Mouse (Mus musculus) testis, adult 2 months (tissue): ENCODE measurements at regions not wholly inside any gene's neighbourhood (a gene's known extent, or its start where the extent isn't known, plus 50 kb on each side); places are given as distances from the start of the nearest gene placed in this dataset.
A peak's percentile ranks its signal among the peaks of the same experiment; 100 is the strongest.

Source experiments
- H3K27ac ChIP-seq: fragments of 200-500 bp; 2 replicates; pipeline ENCODE4 v1.5.1; 2012; ENCODE audit warnings: low read depth, low read length; ENCODE audit not compliant: control insufficient read depth, insufficient read depth
- H3K27me3 ChIP-seq: fragments of 200-500 bp; 2 replicates; pipeline ENCODE4 v1.6.1; 2012; ENCODE audit warnings: mild to moderate bottlenecking, low read length, moderate library complexity; ENCODE audit not compliant: control insufficient read depth, insufficient read depth
- H3K36me3 ChIP-seq: fragments of 200-500 bp; 2 replicates; pipeline ENCODE4 v1.6.1; 2012; ENCODE audit warnings: mild to moderate bottlenecking, low read length; ENCODE audit not compliant: control insufficient read depth, insufficient read depth
- H3K4me1 ChIP-seq: fragments of 200-500 bp; 2 replicates; pipeline ENCODE4 v1.6.1; 2012; ENCODE audit warnings: low read length; ENCODE audit not compliant: control insufficient read depth, insufficient read depth
- H3K4me3 ChIP-seq: fragments of 200-500 bp; 2 replicates; pipeline ENCODE4 v1.5.1; 2012; ENCODE audit warnings: low read depth, mild to moderate bottlenecking, low read length, moderate library complexity, mixed read lengths; ENCODE audit not compliant: control insufficient read depth
- CTCF ChIP-seq: fragments of 200-500 bp; IDR thresholded peaks from 2 replicates; pipeline ENCODE4 v1.5.1; 2012; ENCODE audit warnings: low read depth, mild to moderate bottlenecking, inconsistent platforms, low read length, moderate library complexity; ENCODE audit not compliant: control insufficient read depth, insufficient read depth, insufficient replicate concordance
- POLR2A ChIP-seq: fragments of 200-500 bp; IDR thresholded peaks from 2 replicates; pipeline ENCODE4 v1.6.1; 2012; ENCODE audit warnings: low read depth, mild to moderate bottlenecking, inconsistent platforms, low read length, moderate library complexity; ENCODE audit not compliant: control insufficient read depth

DNA sequence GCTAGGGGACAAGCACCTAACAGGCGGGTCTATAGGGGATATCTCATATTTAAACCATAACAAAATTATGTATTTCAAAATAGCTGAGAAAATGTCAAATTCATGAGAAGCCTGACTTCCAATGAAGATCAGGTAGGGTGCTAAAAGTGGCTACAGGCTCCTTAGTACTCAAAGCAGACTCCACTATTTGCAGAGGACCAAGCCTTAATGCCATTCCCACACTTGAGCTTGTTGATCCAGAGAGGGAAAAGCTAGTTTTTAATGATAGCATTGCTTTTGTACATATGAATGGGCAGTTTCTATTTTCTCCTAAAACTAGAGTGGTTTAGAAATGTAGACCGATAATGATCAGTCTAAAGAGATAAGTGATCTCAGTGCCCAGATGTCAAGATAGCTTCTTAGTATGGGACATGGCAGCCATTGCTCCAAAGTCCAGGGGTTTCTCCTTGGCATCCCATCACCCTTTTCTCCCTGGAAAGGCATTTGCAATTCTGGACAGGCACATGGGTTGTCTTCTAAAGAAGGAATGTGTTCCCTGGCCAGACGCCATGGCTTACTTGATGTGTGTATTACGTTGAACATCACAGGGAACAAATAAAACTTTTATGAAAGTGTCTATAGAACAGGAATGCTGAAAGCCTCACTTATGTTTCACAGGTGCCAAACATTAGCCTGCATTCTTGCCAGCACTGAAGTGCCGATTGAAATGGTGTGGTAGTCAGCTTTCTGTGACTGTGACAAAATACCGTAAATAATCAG, 106.9 kb upstream of the Foxa2 start:
- no peaks in the 10 kb centered on the region for H3K4me1 ChIP-seq
- H3K27me3 ChIP-seq = no peaks in the 10 kb centered on the region
- TF ChIP-seq POLR2A (no peak), CTCF (no peak)
- H3K36me3 ChIP-seq = no peaks in the 10 kb centered on the region
- no peak overlapping the region for H3K4me3 ChIP-seq
- H3K27ac ChIP-seq = no peak overlapping the region

DNA sequence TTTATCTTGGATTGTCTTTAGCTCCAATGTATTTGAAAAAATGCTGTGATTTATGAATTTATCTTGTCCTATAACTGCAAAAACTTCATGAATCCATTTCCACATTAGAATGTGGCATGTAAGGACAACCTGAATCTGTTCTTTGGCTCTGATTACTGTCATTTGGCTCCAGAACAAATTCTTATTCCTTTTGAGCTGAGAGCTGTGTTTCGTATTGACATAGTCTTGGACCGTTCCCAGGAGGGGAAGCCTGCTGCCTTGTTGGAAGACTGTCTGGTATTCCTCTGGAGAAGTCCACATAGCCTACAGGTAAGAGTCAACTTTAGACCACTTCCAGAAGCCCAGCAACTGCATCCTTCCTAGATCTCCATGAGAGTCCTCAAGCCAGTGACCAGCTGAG, 109.4 kb upstream of the Foxa2 start:
- Histone ChIP-seq H3K27ac (no peak overlapping the region), H3K4me1 (no peaks in the 10 kb centered on the region; the same call in 1 of the 2 replicates), H3K36me3 (no peaks in the 10 kb centered on the region), H3K4me3 (no peak overlapping the region), H3K27me3 (no peaks in the 10 kb centered on the region)
- TF ChIP-seq CTCF (no peak), POLR2A (no peak)

DNA sequence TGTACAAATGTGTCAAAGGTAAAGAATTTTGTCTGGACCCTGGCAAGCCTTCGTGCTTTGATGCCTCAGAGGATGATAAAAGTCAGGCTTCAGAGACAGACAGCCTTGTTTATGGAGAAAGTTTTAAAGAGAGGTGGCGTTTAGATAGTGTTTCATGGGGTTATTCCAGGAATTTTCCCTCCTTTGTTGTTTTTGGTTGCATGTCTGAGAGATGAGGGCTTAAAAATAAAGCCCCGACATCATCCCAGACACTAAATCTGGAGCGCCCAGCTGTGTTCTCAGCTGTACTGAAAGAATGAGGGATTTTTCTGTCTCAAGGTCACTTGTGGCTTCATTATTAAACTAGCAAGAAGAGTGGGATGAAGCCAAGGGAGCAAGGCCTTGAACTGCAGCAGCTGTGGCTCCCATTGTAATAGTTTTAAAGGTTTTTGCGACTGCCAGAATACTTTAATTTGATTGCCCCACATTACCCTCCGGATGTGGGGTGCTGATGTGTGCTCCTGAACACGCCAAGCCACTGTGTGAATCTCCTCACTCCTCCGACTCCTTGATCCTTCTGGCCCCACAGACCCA, 112.3 kb upstream of the Foxa2 start:
- H3K36me3 ChIP-seq = no peaks in the 10 kb centered on the region
- H3K4me1 ChIP-seq = no peaks in the 10 kb centered on the region; the same call in 1 of the 2 replicates
- no peak overlapping the region for H3K4me3 ChIP-seq
- TF ChIP-seq POLR2A (no peak), CTCF (no peak)
- no peak overlapping the region for H3K27ac ChIP-seq
- no peaks in the 10 kb centered on the region for H3K27me3 ChIP-seq

DNA sequence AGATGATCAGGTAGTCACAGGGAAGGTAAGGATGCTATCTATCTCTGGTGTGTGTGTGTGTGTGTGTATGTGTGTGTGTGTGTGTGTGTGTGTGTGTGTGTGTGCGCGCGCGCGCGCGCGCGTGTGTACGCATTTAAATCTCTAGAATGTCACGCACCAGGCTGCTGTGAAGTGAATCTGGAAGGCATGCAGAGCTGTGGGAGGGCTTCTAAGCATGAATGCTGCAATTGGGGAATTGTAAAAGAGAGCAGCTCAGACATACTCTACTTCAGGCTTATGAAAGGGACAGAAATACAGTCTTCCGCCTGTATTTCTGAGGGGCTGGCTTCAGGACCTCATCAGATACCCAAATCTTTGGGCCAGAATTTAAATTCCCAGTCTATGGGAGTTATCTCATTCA, 114.2 kb upstream of the Foxa2 start:
- H3K27me3 ChIP-seq = no peaks in the 10 kb centered on the region
- H3K4me1 ChIP-seq = no peaks in the 10 kb centered on the region; the same call in 1 of the 2 replicates
- H3K4me3 ChIP-seq = no peak overlapping the region
- TF ChIP-seq POLR2A (no peak), CTCF (no peak)
- no peak overlapping the region for H3K27ac ChIP-seq
- no peaks in the 10 kb centered on the region for H3K36me3 ChIP-seq

DNA sequence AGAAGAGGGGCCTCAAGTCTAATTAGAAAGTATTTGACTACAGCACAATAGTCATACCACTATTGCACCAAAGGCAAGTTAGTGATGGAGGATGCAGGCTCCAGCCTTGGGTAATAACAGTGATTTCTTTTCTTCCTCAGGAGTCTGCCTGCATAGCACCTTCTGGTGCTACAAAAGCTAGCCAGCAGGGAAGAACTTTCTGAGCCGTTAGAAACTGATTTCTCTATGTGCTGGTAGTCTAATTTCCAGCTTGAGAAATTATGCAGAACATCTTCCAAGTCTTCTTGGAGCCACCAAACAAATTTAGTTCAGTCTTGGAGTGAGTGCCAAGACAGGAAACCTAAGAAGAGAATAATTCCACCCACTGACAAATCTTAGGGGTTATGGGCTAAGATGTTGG, 115.2 kb upstream of the Foxa2 start:
- Histone ChIP-seq H3K4me1 (no peaks in the 10 kb centered on the region; the same call in 1 of the 2 replicates), H3K36me3 (no peaks in the 10 kb centered on the region), H3K4me3 (no peak overlapping the region), H3K27me3 (no peaks in the 10 kb centered on the region), H3K27ac (no peak overlapping the region)
- TF ChIP-seq POLR2A (no peak), CTCF (no peak)

DNA sequence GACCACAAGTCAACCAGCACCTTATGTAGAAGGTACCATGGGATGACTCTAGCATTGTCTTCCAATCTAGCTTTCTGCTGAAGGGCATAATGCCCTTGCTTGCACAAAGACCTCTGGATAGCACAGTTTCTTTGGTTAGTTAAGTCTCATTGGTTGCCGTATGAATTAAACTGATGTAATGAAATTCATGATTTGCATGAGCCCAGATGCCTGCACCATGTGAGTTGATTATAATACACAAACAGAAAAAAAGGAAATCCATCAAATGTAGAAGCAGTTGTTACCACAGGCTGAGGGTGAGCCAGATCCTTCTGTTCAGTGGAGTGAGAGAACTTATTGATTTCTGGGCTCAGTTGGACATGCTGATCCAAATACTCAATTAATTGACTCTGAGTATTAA, 115.8 kb upstream of the Foxa2 start:
- H3K36me3 ChIP-seq = no peaks in the 10 kb centered on the region
- H3K4me1 ChIP-seq = no peaks in the 10 kb centered on the region; the same call in 1 of the 2 replicates
- no peaks in the 10 kb centered on the region for H3K27me3 ChIP-seq
- H3K4me3 ChIP-seq = no peak overlapping the region
- H3K27ac ChIP-seq = no peak overlapping the region
- no peak for TF ChIP-seq POLR2A
- no peak for TF ChIP-seq CTCF

DNA sequence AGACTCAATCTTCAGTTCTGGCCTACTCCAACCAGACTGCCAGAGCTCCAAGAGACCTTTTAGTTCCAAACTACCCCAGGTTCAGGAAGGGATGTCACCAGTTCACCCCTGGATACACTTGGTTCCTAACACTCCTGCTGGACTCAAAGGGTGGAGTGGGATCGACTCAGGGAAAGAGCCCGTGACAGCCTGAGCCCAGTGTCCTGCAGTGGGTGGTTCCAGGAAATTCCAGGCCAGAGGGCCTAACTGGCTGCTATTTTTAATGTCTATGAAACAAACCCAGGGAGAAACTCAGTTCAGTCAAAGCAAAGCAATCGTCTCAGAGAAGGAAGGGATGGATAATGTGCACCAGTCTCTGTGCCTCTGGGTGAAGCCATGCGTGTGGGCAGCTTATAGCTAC, 124.3 kb upstream of the Foxa2 start:
- TF ChIP-seq POLR2A (no peak), CTCF (no peak)
- Histone ChIP-seq H3K27ac (0 out of 2 replicates have a peak overlapping the region, but pooled peaks have one; percentile 13), H3K27me3 (no peaks in the 10 kb centered on the region)

DNA sequence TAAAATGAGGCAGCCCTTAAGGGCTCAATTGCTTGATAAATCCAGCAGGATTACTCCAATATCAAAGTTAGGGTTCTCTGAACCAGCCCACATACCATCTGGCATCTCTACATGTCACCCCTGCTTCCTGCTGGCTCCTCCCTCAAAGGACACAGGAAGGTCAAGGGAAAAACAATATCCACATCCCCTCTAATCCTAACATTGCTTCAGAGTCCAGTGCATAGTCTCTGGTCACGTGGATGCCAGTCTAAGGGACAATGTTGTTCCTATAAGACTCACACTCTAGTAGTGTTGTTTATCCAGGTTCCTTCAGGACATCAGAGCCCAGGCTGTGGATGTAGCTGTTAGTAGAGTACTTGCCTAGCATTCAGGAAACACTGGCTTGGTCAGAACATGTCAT, 124.9 kb upstream of the Foxa2 start:
- Histone ChIP-seq H3K4me1 (no peaks in the 10 kb centered on the region), H3K27me3 (no peaks in the 10 kb centered on the region), H3K27ac (no peak overlapping the region), H3K36me3 (no peaks in the 10 kb centered on the region), H3K4me3 (no peak overlapping the region)
- TF ChIP-seq POLR2A (no peak), CTCF (no peak)

More for the DNA sequence above, 124.3 kb upstream of the Foxa2 start:
- Histone ChIP-seq H3K4me3 (no peak overlapping the region), H3K36me3 (no peaks in the 10 kb centered on the region), H3K4me1 (no peaks in the 10 kb centered on the region)
